Mouse (Mus musculus) liver, embryonic 15.5 days (tissue): ENCODE measurements around the gene BC028528. TPM values are rescaled to one million over a fixed set of nuclear protein-coding genes. Genes with fewer than 3 reads are reported as not detected.
"Not testable (repeated sequence)": the region's sequence is repeated elsewhere in the genome, so short reads cannot be mapped to it uniquely, and the experiment has no call there.

ENCODE experiments used
- ATAC-seq: fragments of 200-750 bp; cut with Nextera tagmentation; 2 replicates; pipeline ENCODE4 v1.8.0; 2017; ENCODE audit warnings: moderate number of reproducible peaks, mild to moderate bottlenecking, moderate library complexity; ENCODE audit not compliant: insufficient read depth
- H3K27ac ChIP-seq: fragments of 300-500 bp; sonication (generic); replicated peaks from 2 replicates; pipeline ENCODE4 v1.5.1; 2015; ENCODE audit warnings: mild to moderate bottlenecking, inconsistent platforms
- H3K27me3 ChIP-seq: fragments of 300-500 bp; sonication (generic); 2 replicates; pipeline ENCODE4 v1.6.1; 2015; ENCODE audit warnings: mild to moderate bottlenecking, inconsistent platforms
- H3K36me3 ChIP-seq: fragments of 300-500 bp; sonication (generic); replicated peaks from 2 replicates; pipeline ENCODE4 v1.6.1; 2015; ENCODE audit warnings: moderate library complexity, mild to moderate bottlenecking, inconsistent platforms
- H3K4me1 ChIP-seq: fragments of 300-500 bp; sonication (generic); replicated peaks from 2 replicates; pipeline ENCODE4 v1.6.1; 2015; ENCODE audit warnings: inconsistent platforms
- H3K4me2 ChIP-seq: fragments of 300-500 bp; sonication (generic); 2 replicates; pipeline ENCODE4 v1.6.1; 2015; ENCODE audit warnings: moderate library complexity, mild to moderate bottlenecking, inconsistent platforms
- H3K4me3 ChIP-seq: fragments of 300-500 bp; sonication (generic); replicated peaks from 2 replicates; pipeline ENCODE4 v1.5.1; 2015; ENCODE audit warnings: mild to moderate bottlenecking, inconsistent platforms
- H3K9ac ChIP-seq: fragments of 300-500 bp; sonication (generic); 2 replicates; pipeline ENCODE4 v1.6.1; 2015; ENCODE audit warnings: moderate library complexity, mild to moderate bottlenecking, inconsistent platforms
- H3K9me3 ChIP-seq: fragments of 300-500 bp; sonication (generic); replicated peaks from 2 replicates; pipeline ENCODE4 v1.6.1; 2016; ENCODE audit warnings: inconsistent platforms
- whole genome bisulfite sequencing: fragments of 180-500 bp; shearing (Covaris S2); methylation state at CpG from one replicate; pipeline ENCODE4 v1.1.7; 2015; ENCODE audit warnings: mixed read lengths; ENCODE audit not compliant: insufficient replicate concordance; 5-methylcytosine and 5-hydroxymethylcytosine counted together
- polyA plus RNA-seq: library from polyadenylated mRNA; unstranded; fragments of >200 nt; fragmentation: Nextera tagmentation; extraction: Ambion mirVana; gene quantifications from 2 replicates; pipeline ENCODE4 v1.2.1, GENCODE M21; 2015

Gene BC028528
- polyA plus RNA-seq, 1 experiment from 2014 or later, result 7.0 TPM

GRCm38 (mm10) chr3:95905146-95905939 is 13.5 kb upstream of the BC028528 start:
- Histone ChIP-seq H3K4me2 (peak overlapping the region; percentile 66), H3K27ac (peak overlapping the region; percentile 78), H3K9ac (no peak overlapping the region), H3K4me1 (peaks cover 27% of the 10 kb centered on the region), H3K9me3 (no peaks in the 10 kb centered on the region), H3K27me3 (peaks cover 93% of the 10 kb centered on the region), H3K36me3 (no peaks in the 10 kb centered on the region), H3K4me3 (peak overlapping the region; percentile 33)
- ATAC-seq, result peak; percentile 45; the same call in 1 of the 2 replicates
- under 1% methylated on average over 18 of the region's 18 CpGs for WGBS

- Histone ChIP-seq H3K9ac (peak within 1 kb of the TSS; percentile 19; the same call in 1 of the 2 replicates), H3K27ac (peak within 1 kb of the TSS; percentile 78), H3K27me3 (peaks cover 94% of the 10 kb centered on the region), H3K36me3 (no peaks in the 10 kb centered on the region), H3K9me3 (no peaks in the 10 kb centered on the region), H3K4me1 (peaks cover 27% of the 10 kb centered on the region), H3K4me2 (peak within 1 kb of the TSS; percentile 66), H3K4me3 (peak within 1 kb of the TSS; percentile 33)
- WGBS, result 3% methylated on average over 15 of the region's 15 CpGs
- ATAC-seq, result 0 out of 2 replicates have a peak, but pooled peaks have one; percentile 14
Observed at GRCm38 (mm10) chr3:95904568-95904967, 12.8 kb upstream of the BC028528 start, which contains the start of gene Car14. Car14 (minus strand) TSS chr3:95904691.

- peak; percentile 78 for ATAC-seq
- H3K4me1 ChIP-seq, result peaks cover 27% of the 10 kb centered on the region
- no peaks in the 10 kb centered on the region for H3K36me3 ChIP-seq
- H3K4me3 ChIP-seq, result peak overlapping the region; percentile 33
- peaks cover 87% of the 10 kb centered on the region for H3K27me3 ChIP-seq
- H3K9ac ChIP-seq, result peak overlapping the region; percentile 19; the same call in 1 of the 2 replicates
- no peaks in the 10 kb centered on the region for H3K9me3 ChIP-seq
- peak overlapping the region; percentile 66 for H3K4me2 ChIP-seq
- 9% methylated on average over 15 of the region's 15 CpGs for WGBS
- H3K27ac ChIP-seq, result peak overlapping the region; percentile 78
Observed at GRCm38 (mm10) chr3:95903753-95904502, 12.1 kb upstream of the BC028528 start.

GRCm38 (mm10) chr3:95902643-95903042 is 10.8 kb upstream of the BC028528 start:
- peaks cover 27% of the 10 kb centered on the region for H3K4me1 ChIP-seq
- peaks cover 74% of the 10 kb centered on the region for H3K27me3 ChIP-seq
- no peak overlapping the region for H3K9ac ChIP-seq
- peak overlapping the region; percentile 6; the same call in 1 of the 2 replicates for H3K27ac ChIP-seq
- ATAC-seq, result no peak
- H3K9me3 ChIP-seq, result no peaks in the 10 kb centered on the region
- no peak overlapping the region for H3K4me3 ChIP-seq
- H3K36me3 ChIP-seq, result 0 out of 2 replicates have a peak, but pooled peaks cover 2% of the 10 kb centered on the region
- WGBS, result 36% methylated on average over 6 of the region's 6 CpGs
- H3K4me2 ChIP-seq, result no peak overlapping the region

GRCm38 (mm10) chr3:95902373-95902625 is 10.5 kb upstream of the BC028528 start:
- H3K27ac ChIP-seq, result peak overlapping the region; percentile 6; the same call in 1 of the 2 replicates
- ATAC-seq, result no peak
- no peak overlapping the region for H3K4me3 ChIP-seq

GRCm38 (mm10) chr3:95901616-95902372 is 10.0 kb upstream of the BC028528 start:
- Histone ChIP-seq H3K36me3 (0 out of 2 replicates have a peak, but pooled peaks cover 5% of the 10 kb centered on the region), H3K9ac (no peak overlapping the region), H3K27me3 (peaks cover 66% of the 10 kb centered on the region), H3K27ac (peak overlapping the region; percentile 59; the same call in 1 of the 2 replicates), H3K4me2 (no peak overlapping the region), H3K4me3 (no peak overlapping the region), H3K9me3 (no peaks in the 10 kb centered on the region), H3K4me1 (peaks cover 26% of the 10 kb centered on the region)
- ATAC-seq, result no peak
- WGBS, result 63% methylated on average over 9 of the region's 9 CpGs

More at GRCm38 (mm10) chr3:95902373-95902625, 10.5 kb upstream of the BC028528 start:
- H3K4me1 ChIP-seq, result peaks cover 27% of the 10 kb centered on the region
- H3K9ac ChIP-seq, result no peak overlapping the region
- peaks cover 71% of the 10 kb centered on the region for H3K27me3 ChIP-seq
- H3K9me3 ChIP-seq, result no peaks in the 10 kb centered on the region
- H3K4me2 ChIP-seq, result no peak overlapping the region
- 0 out of 2 replicates have a peak, but pooled peaks cover 5% of the 10 kb centered on the region for H3K36me3 ChIP-seq

- no peaks in the 10 kb centered on the region for H3K9me3 ChIP-seq
- no peak overlapping the region for H3K4me3 ChIP-seq
- no peak overlapping the region for H3K4me2 ChIP-seq
- no peak overlapping the region for H3K27ac ChIP-seq
- no peak for ATAC-seq
- H3K9ac ChIP-seq, result no peak overlapping the region
- peaks cover 47% of the 10 kb centered on the region for H3K27me3 ChIP-seq
- 60% methylated on average over 13 of the region's 13 CpGs for whole genome bisulfite sequencing
- 0 out of 2 replicates have a peak, but pooled peaks cover 5% of the 10 kb centered on the region for H3K36me3 ChIP-seq
- H3K4me1 ChIP-seq, result peaks cover 14% of the 10 kb centered on the region
Observed at GRCm38 (mm10) chr3:95899800-95900524, 8.2 kb upstream of the BC028528 start.

- H3K9ac ChIP-seq, H3K4me3 ChIP-seq, H3K27ac ChIP-seq, H3K36me3 ChIP-seq, ATAC-seq, H3K9me3 ChIP-seq: not testable (repeated sequence)
- peaks cover 41% of the 10 kb centered on the region for H3K4me1 ChIP-seq
- peaks cover 15% of the 10 kb centered on the region for H3K27me3 ChIP-seq
- WGBS, result 86% methylated on average over 7 of the region's 7 CpGs
- peak overlapping the region; percentile 87; the same call in 1 of the 2 replicates for H3K4me2 ChIP-seq
Observed at GRCm38 (mm10) chr3:95895501-95895900, 3.7 kb upstream of the BC028528 start.

- H3K27me3 ChIP-seq, result peaks cover 9% of the 10 kb centered on the region; the same call in 1 of the 2 replicates
- H3K4me1 ChIP-seq, result peaks cover 44% of the 10 kb centered on the region
- no peak; the same call in 1 of the 2 replicates for ATAC-seq
- H3K9ac ChIP-seq, result peak overlapping the region; percentile 81
- peak overlapping the region; percentile 72 for H3K27ac ChIP-seq
- 0 out of 2 replicates have a peak, but pooled peaks cover 5% of the 10 kb centered on the region for H3K36me3 ChIP-seq
- H3K4me2 ChIP-seq, result peak overlapping the region; percentile 87
- H3K4me3 ChIP-seq, result peak overlapping the region; percentile 69
- no peaks in the 10 kb centered on the region for H3K9me3 ChIP-seq
- 3% methylated on average over 16 of the region's 16 CpGs for WGBS
Observed at GRCm38 (mm10) chr3:95894317-95895160, 2.7 kb upstream of the BC028528 start.
